Mouse (Mus musculus) thymus, adult 2 months (tissue): Measurements from ENCODE around the gene Gm44805. TPM values are rescaled to one million over a fixed set of nuclear protein-coding genes. Genes with fewer than 3 reads are reported as not detected.

Experiments
- DNase-seq: peaks from one replicate; pipeline ENCODE4 v3.0.0; 2021
- H3K27ac ChIP-seq: fragments of 200-500 bp; 2 replicates; pipeline ENCODE4 v1.5.1; 2012; ENCODE audit warnings: low read length, control low read depth; ENCODE audit not compliant: control insufficient read depth, insufficient read depth
- H3K27me3 ChIP-seq: fragments of 200-500 bp; 2 replicates; pipeline ENCODE4 v1.6.1; 2012; ENCODE audit warnings: mild to moderate bottlenecking, low read length, moderate library complexity, mixed read lengths; ENCODE audit not compliant: control insufficient read depth, insufficient read depth
- H3K36me3 ChIP-seq: fragments of 200-500 bp; 2 replicates; pipeline ENCODE4 v1.6.1; 2012; ENCODE audit warnings: mild to moderate bottlenecking, low read length, moderate library complexity; ENCODE audit not compliant: control insufficient read depth, insufficient read depth
- H3K4me1 ChIP-seq: fragments of 200-500 bp; replicated peaks from 2 replicates; pipeline ENCODE4 v1.6.1; 2012; ENCODE audit warnings: low read length; ENCODE audit not compliant: control insufficient read depth, insufficient read depth
- H3K4me3 ChIP-seq: fragments of 200-500 bp; 2 replicates; pipeline ENCODE4 v1.5.1; 2012; ENCODE audit warnings: mild to moderate bottlenecking, low read length, control low read depth, moderate library complexity; ENCODE audit not compliant: control insufficient read depth, insufficient read depth
- CTCF ChIP-seq: fragments of 200-500 bp; IDR thresholded peaks from 2 replicates; pipeline ENCODE4 v1.5.1; 2012; ENCODE audit warnings: mild to moderate bottlenecking, control low read depth, low read length, moderate library complexity, borderline replicate concordance; ENCODE audit not compliant: control insufficient read depth, poor library complexity, insufficient read depth; ENCODE audit errors: extremely low read depth
- POLR2A ChIP-seq: fragments of 200-500 bp; IDR thresholded peaks from 2 replicates; pipeline ENCODE4 v1.6.1; 2012; ENCODE audit warnings: mild to moderate bottlenecking, low read length, control low read depth, moderate library complexity; ENCODE audit not compliant: control insufficient read depth, poor library complexity, insufficient read depth; ENCODE audit errors: extremely low read depth
- WGBS: fragments of 180-500 bp; shearing (Covaris S2); methylation state at CpG from one replicate; pipeline ENCODE4 v1.1.7; 2018; 5-methylcytosine and 5-hydroxymethylcytosine counted together
- polyA plus RNA-seq: library from polyadenylated mRNA; depleted of rRNA; stranded (reverse); fragments of >200 nt; gene quantifications from 2 replicates; pipeline ENCODE4 v1.2.3, GENCODE M21; 2012

Gene Gm44805
- polyA plus RNA-seq, 1 experiment, result not detected

- no peak overlapping the region for H3K4me3 ChIP-seq
- WGBS, result 98% methylated on average over 34 of the region's 34 CpGs
- H3K27me3 ChIP-seq, result no peaks in the 10 kb centered on the region
- no peak for DNase-seq
- H3K36me3 ChIP-seq, result no peaks in the 10 kb centered on the region
- peaks cover 29% of the 10 kb centered on the region for H3K4me1 ChIP-seq
- H3K27ac ChIP-seq, result no peak overlapping the region
- TF ChIP-seq POLR2A (no peak), CTCF (no peak)
Measured at GRCm38 (mm10) chr7:19696336-19696873, 15.2 kb upstream of the Gm44805 start.

GRCm38 (mm10) chr7:19695881-19696280 lies 14.7 kb upstream of the Gm44805 start:
- Histone ChIP-seq H3K36me3 (no peaks in the 10 kb centered on the region), H3K27me3 (no peaks in the 10 kb centered on the region), H3K27ac (no peak overlapping the region), H3K4me1 (peaks cover 26% of the 10 kb centered on the region), H3K4me3 (no peak overlapping the region)
- no peak for TF ChIP-seq POLR2A
- no peak for TF ChIP-seq CTCF
- DNase-seq, result no peak
- WGBS, result 96% methylated on average over 6 of the region's 6 CpGs

- Histone ChIP-seq H3K4me1 (peaks cover 19% of the 10 kb centered on the region), H3K27ac (no peak overlapping the region), H3K27me3 (no peaks in the 10 kb centered on the region), H3K4me3 (no peak overlapping the region), H3K36me3 (no peaks in the 10 kb centered on the region)
- no peak for TF ChIP-seq POLR2A
- TF ChIP-seq CTCF, result no peak
- WGBS, result 33% methylated on average over 8 of the region's 8 CpGs
- no peak for DNase-seq
Measured at GRCm38 (mm10) chr7:19695213-19695594, 14.0 kb upstream of the Gm44805 start.

GRCm38 (mm10) chr7:19694336-19695212 lies 13.4 kb upstream of the Gm44805 start:
- no peak overlapping the region for H3K27ac ChIP-seq
- no peaks in the 10 kb centered on the region for H3K27me3 ChIP-seq
- TF ChIP-seq POLR2A (no peak), CTCF (no peak)
- H3K4me3 ChIP-seq, result no peak overlapping the region
- no peak for DNase-seq
- H3K36me3 ChIP-seq, result no peaks in the 10 kb centered on the region
- H3K4me1 ChIP-seq, result peaks cover 13% of the 10 kb centered on the region
- 93% methylated on average over 10 of the region's 10 CpGs for WGBS

GRCm38 (mm10) chr7:19693421-19693820 lies 12.2 kb upstream of the Gm44805 start:
- TF ChIP-seq POLR2A (no peak), CTCF (no peak)
- no peak overlapping the region for H3K27ac ChIP-seq
- no peak for DNase-seq

GRCm38 (mm10) chr7:19691873-19692865 lies 10.9 kb upstream of the Gm44805 start, which contains the start of gene Apoc1:
Gene Apoc1, minus strand, starts transcription at chr7:19692660.
- no peak for DNase-seq
- H3K4me1 ChIP-seq, result no peaks in the 10 kb centered on the region
- no peaks in the 10 kb centered on the region for H3K36me3 ChIP-seq
- WGBS, result 93% methylated on average over 28 of the region's 28 CpGs
- H3K27ac ChIP-seq, result no peak within 1 kb of the TSS
- no peaks in the 10 kb centered on the region for H3K27me3 ChIP-seq
- TF ChIP-seq CTCF (no peak), POLR2A (no peak)
- H3K4me3 ChIP-seq, result no peak within 1 kb of the TSS

More at GRCm38 (mm10) chr7:19693421-19693820, 12.2 kb upstream of the Gm44805 start:
- 50% methylated on average over 10 of the region's 10 CpGs for WGBS
- no peaks in the 10 kb centered on the region for H3K27me3 ChIP-seq
- H3K36me3 ChIP-seq, result no peaks in the 10 kb centered on the region
- H3K4me3 ChIP-seq, result no peak overlapping the region
- H3K4me1 ChIP-seq, result peaks cover 3% of the 10 kb centered on the region
